Mouse (Mus musculus): ENCODE data around the gene Dcaf6.

DNA sequence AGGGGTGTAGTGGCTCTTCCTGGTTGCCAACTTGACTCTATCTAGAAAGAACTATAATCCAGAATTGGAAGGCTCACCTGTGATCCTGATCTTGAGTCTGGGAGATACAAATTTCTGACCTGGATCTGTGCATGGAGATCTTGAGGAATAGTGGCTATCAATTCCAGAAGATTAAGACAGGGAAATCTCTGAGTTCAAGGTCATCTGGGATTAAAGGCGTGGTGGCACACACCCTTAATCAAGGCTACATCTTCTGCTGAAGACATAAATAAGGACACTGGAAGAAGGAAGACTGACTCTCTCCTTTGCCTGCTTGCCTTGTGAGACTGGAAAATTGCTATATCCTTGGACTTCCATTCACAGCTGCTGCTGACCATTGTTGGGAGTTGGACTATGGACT lies 164.8 kb downstream of the Dcaf6 start, which contains the start of gene Gpr161:
- no peak for TF ChIP-seq CTCF (IDR thresholded peaks at IDR 0.05; ENCODE audit: insufficient read depth, low read depth, low read length)
- no peak for TF ChIP-seq POLR2A (IDR thresholded peaks at IDR 0.05; ENCODE audit: insufficient read depth, low read depth, low read length)
